Mouse (Mus musculus): ENCODE results near the gene Sept1.
A peak's percentile ranks its signal among the peaks of the same experiment; 100 is the strongest.

Sept1 gene

DNA sequence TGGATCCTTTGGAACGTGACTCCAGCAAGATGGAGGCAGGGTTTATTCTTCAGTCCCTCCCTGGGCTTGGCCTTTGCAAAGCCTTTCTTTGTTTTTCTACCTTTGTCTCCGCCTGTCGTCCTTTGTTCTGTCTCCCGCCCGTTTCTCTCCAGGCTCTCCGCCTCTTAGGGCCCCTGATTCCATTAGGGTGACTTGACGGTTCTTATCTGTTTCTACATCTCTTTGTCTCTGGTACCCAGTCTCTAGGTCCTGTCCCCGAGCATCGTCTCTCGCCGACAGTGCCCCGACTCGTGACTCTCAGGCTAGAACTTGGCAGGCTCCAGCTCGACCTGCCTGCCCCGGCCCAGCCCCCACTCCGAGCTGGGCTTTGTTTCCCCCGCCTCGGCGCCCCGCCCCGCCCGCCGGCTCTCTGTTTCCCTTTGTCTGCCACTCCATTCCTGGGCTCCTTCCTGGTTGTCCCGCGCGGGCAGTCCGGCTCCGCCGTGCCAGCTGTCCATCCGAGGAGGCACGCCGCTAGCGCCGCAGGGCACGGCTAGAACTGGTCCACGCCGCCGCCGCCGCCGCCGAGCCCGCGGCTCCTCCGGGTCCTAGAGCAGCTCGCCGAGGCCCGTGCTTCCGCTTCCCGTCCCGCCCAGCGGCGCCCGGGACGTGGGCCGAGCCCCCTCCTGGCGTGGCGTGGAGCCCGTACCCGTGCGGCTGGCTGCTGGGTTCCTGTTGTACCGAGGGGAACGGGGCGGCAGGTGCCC lies at the start of gene Sept1, which contains the start of gene Zfp553:
TSS of gene Sept1 (minus strand) at position 509 of the 746 bp plus-strand sequence.
TSS of gene Zfp553 (plus strand) at position 440 of the 746 bp plus-strand sequence.
- peak; percentile 78 for DNase-seq (ENCODE audit: low read depth, low spot score)

DNA sequence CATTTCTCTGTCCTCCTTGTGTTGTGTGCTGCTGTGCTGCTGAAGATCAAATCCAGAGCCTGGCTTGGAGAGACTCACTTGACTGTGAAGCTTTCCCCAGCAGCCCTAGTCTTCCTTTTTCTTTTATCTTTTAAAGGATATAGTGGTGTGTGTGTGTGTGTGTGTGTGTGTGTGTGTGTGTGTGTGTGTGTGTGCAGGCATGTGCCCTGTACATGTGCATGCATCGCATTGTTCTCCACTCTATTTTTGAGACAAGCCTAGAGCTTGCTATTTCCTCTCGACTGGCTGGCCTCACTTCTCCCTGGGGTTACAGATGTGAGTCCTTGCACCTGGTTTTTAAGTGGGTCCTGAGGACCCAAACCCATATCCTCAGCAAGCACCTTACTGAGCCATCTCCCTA lies 49.3 kb upstream of the Sept1 start:
- no peak for DNase-seq (ENCODE audit: low read depth, low spot score)

- no peak for DNase-seq (ENCODE audit: low read depth, low spot score)
Measured at GRCm38 (mm10) chr7:127281114-127281513, 48.2 kb upstream of the Sept1 start.

- no peak for DNase-seq (ENCODE audit: low read depth, low spot score)
Measured at GRCm38 (mm10) chr7:127280092-127280491, 47.2 kb upstream of the Sept1 start.

DNA sequence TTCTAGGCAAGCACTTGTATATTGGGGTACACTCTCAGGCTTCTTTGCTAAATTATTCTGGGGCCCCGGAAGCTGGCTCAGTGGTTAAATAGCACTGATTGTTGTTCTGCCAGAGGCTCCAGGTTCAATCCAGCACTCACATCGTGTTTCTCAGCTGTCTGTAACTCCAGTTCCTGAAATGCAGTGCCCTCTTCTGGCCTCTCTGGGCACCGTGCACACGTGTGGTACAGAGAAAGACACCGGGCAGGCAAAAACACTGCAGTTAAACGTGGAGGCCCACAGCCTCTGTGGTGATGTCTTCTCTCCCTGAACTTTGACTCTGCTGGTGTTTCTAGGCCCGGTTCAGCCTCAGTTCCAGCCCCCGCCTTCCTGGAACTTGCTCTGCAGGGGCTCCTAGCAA lies 45.4 kb upstream of the Sept1 start:
- peak; percentile 41 for DNase-seq (ENCODE audit: low read depth, low spot score)

GRCm38 (mm10) chr7:127276519-127276961 lies 43.6 kb upstream of the Sept1 start:
- no peak for DNase-seq (ENCODE audit: low read depth, low spot score)

DNA sequence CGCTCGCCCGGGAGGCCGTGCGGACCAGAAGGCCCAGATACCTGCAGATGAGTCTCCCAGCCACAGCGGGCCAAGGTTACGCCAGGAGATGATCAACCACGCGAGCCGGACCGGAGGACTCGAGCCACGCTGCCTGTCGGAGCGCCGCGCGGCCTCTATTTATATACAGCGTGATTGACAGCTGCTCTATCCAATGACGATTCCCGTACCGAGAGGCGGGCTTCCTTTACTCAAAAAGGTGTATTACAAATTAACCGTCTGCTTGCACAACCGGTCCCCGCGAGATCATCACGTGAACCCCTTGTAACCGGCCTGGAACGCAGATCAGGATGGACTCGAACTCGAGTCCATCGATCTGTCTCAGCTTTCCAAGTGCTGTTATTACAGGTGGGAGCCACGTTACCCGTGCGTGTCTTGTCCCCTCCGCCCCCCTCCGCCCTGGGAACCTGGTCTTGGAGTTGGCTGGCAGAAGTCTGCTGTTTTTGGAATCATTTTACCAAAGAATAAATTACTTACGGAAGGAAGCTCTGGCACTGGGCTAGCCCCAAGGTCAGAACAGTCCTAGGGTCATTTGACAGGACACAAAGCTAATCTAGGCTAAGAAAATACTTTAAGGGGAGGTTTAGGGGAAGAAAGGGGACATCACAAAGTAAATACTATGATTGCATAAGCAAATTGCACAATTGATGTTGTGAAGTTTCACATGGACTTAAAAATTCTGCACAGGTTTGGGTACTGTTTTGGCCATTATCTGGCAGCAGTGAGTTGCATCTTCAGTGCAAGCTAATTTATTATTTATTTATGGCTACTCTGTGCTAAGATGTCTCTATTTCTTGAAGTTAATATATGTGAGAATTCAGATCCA lies 41.2 kb upstream of the Sept1 start, which contains the start of gene Sephs2:
TSS of gene Sephs2 (minus strand) at position 131 of the 865 bp plus-strand sequence.
- DNase-seq (ENCODE audit: low read depth, low spot score): peak; percentile 90

- no peak for DNase-seq (ENCODE audit: low read depth, low spot score)
Measured at GRCm38 (mm10) chr7:127273118-127273923, 40.4 kb upstream of the Sept1 start.

DNA sequence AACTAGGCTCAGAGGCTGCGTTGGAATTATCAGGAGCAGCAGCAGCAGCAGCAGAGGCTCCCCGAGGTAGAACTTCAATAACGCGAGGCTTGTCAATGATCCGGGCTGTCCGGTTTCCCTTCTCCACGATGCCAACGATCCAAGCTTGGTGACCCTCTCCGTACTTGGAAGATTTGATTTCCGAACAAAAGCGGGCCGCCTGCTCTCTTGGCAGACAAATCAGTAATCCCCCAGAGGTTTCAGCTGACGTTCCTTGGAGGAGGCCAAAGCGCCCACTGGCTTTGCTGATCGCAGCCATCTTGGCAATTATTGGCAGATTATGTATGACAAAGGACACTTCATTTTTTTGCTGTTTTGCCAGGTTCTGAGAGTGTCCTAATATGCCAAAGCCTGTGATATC lies 39.6 kb upstream of the Sept1 start:
- no peak for DNase-seq (ENCODE audit: low read depth, low spot score)

GRCm38 (mm10) chr7:127271093-127271492 lies 38.2 kb upstream of the Sept1 start:
- DNase-seq (ENCODE audit: low read depth, low spot score): no peak

DNA sequence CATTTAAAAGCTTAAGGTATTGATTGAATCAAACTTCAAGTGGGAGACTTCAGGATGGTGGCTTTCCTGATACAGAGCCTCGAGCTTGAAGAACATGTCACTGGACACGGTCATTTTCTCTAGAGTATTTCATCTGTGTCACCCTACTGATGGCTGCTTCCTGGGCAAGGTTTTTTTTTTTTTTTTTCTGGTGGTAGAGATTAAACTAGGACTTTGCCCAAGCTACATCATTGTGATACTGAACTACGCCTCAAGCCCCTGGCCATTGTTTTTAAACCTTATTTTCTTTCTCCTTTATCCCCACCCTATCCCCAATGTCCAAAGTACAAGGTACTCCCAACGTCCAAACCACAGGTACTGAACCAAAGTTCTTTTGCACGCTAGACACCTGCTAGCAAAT lies 37.7 kb upstream of the Sept1 start:
- DNase-seq (ENCODE audit: low read depth, low spot score): no peak

DNA sequence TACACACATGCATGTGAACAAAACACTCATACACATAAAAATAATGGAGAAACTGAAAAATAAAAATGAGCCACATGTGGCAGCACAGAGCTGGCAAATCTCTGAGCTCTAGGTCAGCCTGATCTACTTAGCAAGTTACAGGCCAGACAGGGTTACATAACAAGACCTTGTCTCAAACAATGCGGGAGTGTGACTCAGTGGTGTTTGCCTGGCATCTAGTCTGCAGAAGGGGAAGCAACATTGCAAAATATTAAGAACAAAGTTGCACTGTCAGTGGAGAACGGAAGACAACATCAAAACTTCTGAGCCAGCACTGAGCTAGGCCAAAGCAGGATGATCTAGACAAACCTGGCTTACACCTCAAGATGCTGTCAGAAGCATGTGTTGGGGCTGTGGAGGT lies 37.3 kb upstream of the Sept1 start:
- peak; percentile 58 for DNase-seq (ENCODE audit: low read depth, low spot score)

- no peak for DNase-seq (ENCODE audit: low read depth, low spot score)
Measured at GRCm38 (mm10) chr7:127263526-127263925, 30.6 kb upstream of the Sept1 start.

- no peak for DNase-seq (ENCODE audit: low read depth, low spot score)
Measured at GRCm38 (mm10) chr7:127262218-127262961, 29.5 kb upstream of the Sept1 start.

DNA sequence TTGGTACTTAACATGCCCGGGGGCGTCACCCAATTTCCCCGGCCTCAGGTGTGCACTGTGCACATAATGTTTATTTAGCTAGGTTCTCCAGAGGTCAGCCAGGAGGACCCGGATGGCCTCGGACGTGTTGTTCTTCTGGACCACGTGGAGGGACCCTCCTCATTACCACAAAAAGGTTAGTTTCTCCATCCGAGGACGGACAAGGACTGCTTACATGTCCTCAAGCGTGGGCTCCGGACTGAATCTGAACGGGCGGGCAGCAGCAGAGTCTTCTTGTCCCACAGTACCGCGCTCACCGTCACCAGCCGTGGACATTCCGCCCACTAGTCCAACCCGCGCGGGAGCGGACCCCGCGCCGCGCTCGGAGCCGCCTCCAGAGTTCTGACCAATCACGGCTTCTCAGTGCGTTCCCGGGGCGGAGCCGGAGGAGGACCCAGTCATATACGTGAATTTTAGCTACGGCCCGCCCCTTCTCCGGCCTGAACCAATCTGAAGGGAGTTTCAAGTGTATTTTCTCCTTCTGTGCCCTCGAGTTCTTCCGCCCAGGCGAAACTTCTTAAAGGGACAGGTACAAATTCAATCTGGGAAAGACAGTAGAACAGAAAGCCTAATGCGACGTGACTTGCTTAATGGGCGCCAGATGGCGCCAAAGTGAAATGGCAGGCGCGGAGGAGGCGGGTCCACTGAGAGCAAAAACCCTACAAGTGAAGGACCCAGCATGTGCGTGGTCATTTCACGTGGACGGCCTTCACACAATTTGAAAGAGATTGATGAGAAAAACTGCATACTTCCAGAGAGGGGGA lies 27.6 kb upstream of the Sept1 start, which contains the start of gene Dctpp1:
TSS of gene Dctpp1 (minus strand) at position 401 of the 803 bp plus-strand sequence.
- peak; percentile 99 for DNase-seq (ENCODE audit: low read depth, low spot score)

DNA sequence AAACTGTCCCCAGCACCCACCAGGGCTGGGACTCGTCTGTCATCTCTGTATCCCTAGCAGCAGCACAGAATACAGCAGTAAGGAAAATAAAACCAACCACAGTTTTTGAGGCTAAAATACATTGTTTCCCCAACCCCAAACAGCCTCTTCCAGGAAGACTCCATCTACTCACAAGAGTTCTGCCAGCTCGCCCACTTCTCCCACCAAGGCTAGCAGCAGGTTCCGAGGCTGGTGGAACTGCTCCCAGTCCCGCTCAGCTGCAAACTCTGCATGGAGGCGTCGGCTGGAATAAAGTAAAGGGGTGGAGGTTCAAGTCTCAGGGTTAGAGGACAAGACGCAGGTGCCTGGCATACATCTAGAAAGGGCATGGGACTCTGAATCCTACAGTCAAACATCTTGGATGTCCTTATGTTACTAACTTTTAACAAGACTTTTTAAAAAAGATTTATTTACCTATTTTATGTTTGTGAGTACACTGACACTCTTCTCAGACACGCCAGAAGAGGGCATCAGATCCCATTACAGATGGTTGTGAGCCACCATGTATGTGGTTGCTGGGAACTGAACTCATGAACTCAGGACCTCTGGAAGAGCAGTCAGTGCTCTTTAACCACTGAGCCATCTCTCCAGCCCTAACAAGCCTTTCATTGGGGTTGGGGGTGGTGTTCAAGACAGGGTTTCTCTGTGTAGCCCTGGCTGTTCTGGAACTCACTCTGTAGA lies 26.4 kb upstream of the Sept1 start:
- DNase-seq (ENCODE audit: low read depth, low spot score): peak; percentile 35

DNA sequence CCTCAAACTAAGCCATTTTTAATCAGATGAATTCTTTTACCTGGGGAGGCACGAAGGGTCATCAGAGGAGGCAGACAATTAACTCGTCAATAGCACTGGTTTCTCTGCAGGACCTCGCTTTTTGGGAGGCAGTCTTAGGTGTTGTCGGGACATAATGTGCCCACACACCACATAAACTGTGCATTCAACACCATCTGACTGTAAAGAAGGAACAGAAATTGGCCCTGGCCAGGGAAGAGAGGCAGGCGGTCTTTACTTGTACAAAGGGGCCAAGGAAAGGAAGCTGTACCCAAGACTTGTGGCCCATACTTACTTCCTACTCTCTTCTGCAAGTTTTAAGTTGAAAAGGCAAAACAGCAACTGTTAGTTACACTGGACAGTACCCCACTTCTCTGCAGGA lies 23.6 kb upstream of the Sept1 start:
- no peak for DNase-seq (ENCODE audit: low read depth, low spot score)

GRCm38 (mm10) chr7:127255965-127256364 lies 23.0 kb upstream of the Sept1 start:
- no peak for DNase-seq (ENCODE audit: low read depth, low spot score)

DNA sequence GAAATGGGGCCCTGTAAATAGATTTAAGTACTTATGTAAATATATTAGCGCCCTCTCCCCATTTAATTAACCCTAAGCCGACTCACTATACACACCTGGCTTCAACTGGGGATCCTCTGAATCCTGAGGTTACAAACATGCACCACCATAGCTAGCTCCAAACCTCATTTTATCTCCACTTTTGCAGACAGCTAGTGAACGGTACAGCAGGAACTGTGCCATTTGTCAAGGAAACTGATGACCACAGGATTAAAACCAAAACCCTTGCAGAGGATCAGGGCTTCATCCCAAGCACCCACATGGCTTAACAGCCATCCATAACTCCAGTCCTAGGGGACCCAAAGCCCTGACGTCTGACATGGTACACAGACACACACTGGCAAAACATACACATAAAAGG lies 22.1 kb upstream of the Sept1 start:
- DNase-seq (ENCODE audit: low read depth, low spot score): no peak
